Mouse (Mus musculus) hindbrain, postnatal 0 days (tissue): ENCODE results near the gene Relb. TPM values are rescaled to one million over a fixed set of nuclear protein-coding genes. Genes with fewer than 3 reads are reported as not detected.
A peak's percentile ranks its signal among the peaks of the same experiment; 100 is the strongest.

Experiments
- ATAC-seq: fragments of 200-750 bp; cut with Nextera tagmentation; 2 replicates; pipeline ENCODE4 v1.8.0; 2017; ENCODE audit warnings: mild to moderate bottlenecking, moderate TSS enrichment, moderate library complexity
- DNase-seq: peaks from one replicate; pipeline ENCODE4 v3.0.0-alpha.2; 2015; ENCODE audit warnings: low spot score
- H3K27ac ChIP-seq: fragments of 300-500 bp; sonication (generic); 2 replicates; pipeline ENCODE4 v1.5.1; 2014; ENCODE audit warnings: mild to moderate bottlenecking
- H3K27me3 ChIP-seq: fragments of 300-500 bp; sonication (generic); 2 replicates; pipeline ENCODE4 v1.6.1; 2014; ENCODE audit warnings: low read length, mixed read lengths; ENCODE audit not compliant: insufficient read depth
- H3K36me3 ChIP-seq: fragments of 300-500 bp; sonication (generic); 2 replicates; pipeline ENCODE4 v1.6.1; 2014; ENCODE audit warnings: low read length, mixed read lengths; ENCODE audit not compliant: insufficient read depth
- H3K4me1 ChIP-seq: fragments of 300-500 bp; sonication (generic); 2 replicates; pipeline ENCODE4 v1.6.1; 2014; ENCODE audit warnings: antibody characterized with exemption, low read length, mixed read lengths; ENCODE audit not compliant: insufficient read depth
- H3K4me2 ChIP-seq: fragments of 300-500 bp; sonication (generic); 2 replicates; pipeline ENCODE4 v1.6.1; 2014; ENCODE audit warnings: low read depth, mild to moderate bottlenecking, low read length, moderate library complexity, mixed read lengths
- H3K4me3 ChIP-seq: fragments of 300-500 bp; sonication (generic); 2 replicates; pipeline ENCODE4 v1.5.1; 2014; ENCODE audit warnings: low read length
- H3K9ac ChIP-seq: fragments of 300-500 bp; sonication (generic); replicated peaks from 2 replicates; pipeline ENCODE4 v1.6.1; 2014; ENCODE audit warnings: mild to moderate bottlenecking, low read length, moderate library complexity, mixed read lengths
- H3K9me3 ChIP-seq: fragments of 300-500 bp; sonication (generic); 2 replicates; pipeline ENCODE4 v1.6.1; 2016; ENCODE audit warnings: low read length, mixed read lengths
- CTCF ChIP-seq: IDR thresholded peaks from 2 replicates; pipeline ENCODE4 v1.5.1; 2016; ENCODE audit warnings: antibody characterized with exemption, control low read depth, low read depth
- WGBS: fragments of 180-500 bp; shearing (Covaris S2); extraction: QIAGEN DNeasy Blood & Tissue Kit; methylation state at CpG from one replicate; pipeline ENCODE4 v1.1.7; 2014; 5-methylcytosine and 5-hydroxymethylcytosine counted together
- polyA plus RNA-seq: library from polyadenylated mRNA; unstranded; fragments of >200 nt; fragmentation: Nextera tagmentation; extraction: Ambion mirVana; gene quantifications from 2 replicates; pipeline ENCODE4 v1.2.1, GENCODE M21; 2015
- total RNA-seq: library from RNA; depleted of rRNA; stranded (reverse); fragments of >200 nt; gene quantifications from 2 replicates; pipeline ENCODE4 v1.2.3, GENCODE M21; 2014

Relb gene
- total and polyA plus RNA-seq, 2 experiments from 2014 or later = 6.9 to 10.2 TPM

DNA sequence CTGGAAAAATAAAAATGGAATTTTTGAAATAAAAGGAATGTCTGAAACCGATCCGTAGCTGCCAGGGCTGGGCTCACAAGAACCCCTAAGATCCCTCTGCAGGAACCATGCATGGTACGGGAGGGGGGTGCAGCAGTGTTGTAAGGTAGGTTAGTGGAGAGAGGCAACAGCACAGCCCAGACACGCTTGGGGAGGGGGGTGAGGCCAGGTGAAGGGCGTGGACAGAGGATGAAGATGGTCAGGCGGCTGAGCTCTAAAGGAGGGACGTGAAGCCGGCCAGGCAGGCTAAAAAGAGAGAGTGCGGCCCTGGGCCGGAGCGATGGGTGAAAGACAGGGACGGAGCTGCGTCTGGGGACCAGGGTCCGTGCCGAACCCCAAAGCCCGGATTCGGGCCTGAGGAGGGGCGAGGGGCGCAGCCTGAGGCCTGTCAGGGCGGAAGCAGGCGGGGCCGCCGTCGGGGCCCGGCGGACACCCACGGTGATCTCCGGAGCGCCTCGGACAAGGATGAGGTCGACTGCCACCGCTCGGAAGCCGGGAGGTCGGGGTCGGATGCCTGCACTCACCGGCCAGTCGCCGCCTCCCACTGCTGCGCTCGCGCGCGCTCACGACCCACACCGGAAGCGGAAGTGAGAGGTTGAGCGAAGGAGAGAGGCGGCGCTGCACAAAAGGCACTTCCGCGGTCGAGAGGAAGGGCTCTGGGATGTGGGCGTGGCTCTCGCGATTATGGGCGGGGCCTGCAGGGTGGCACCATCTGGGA is 25.2 kb downstream of the Relb start, which contains the start of gene Clasrp:
Gene Clasrp, minus strand, starts transcription at position 638 of the 757 bp plus-strand sequence.
- Histone ChIP-seq H3K4me1 (peaks cover 16% of the 10 kb centered on the region), H3K27me3 (no peaks in the 10 kb centered on the region), H3K36me3 (peaks cover 18% of the 10 kb centered on the region), H3K4me2 (peak within 1 kb of the TSS; percentile 94), H3K9ac (peak within 1 kb of the TSS; percentile 99), H3K27ac (peak within 1 kb of the TSS; percentile 82), H3K9me3 (no peaks in the 10 kb centered on the region), H3K4me3 (peak within 1 kb of the TSS; percentile 80)
- TF ChIP-seq CTCF = peak; percentile 30
- ATAC-seq (peak; percentile 88), DNase-seq (peak; percentile 97)
- WGBS = under 1% methylated on average over 57 of the region's 57 CpGs

DNA sequence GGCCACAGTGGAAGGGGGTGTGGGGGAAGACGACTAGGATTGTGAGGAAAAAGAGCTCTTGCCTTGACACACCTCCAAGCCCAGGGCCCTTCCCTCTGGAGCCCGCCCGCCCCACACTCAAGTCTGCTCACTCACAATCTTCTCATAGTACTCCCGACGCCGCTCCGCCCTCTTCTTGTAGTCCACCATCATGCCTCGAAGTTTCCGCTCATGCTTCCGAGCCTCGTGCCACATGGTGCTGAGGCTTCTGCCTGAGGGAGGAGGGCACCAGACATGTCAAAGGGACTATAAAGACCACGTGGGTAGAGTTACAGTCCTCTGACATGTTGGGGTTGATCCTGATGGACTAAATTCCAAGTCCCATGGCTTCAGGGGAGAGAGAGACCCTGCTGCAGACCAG is 26.2 kb downstream of the Relb start:
- peaks cover 16% of the 10 kb centered on the region for H3K4me1 ChIP-seq
- H3K9me3 ChIP-seq = no peaks in the 10 kb centered on the region
- WGBS = 82% methylated on average over 12 of the region's 12 CpGs
- DNase-seq = no peak
- no peaks in the 10 kb centered on the region for H3K27me3 ChIP-seq
- H3K27ac ChIP-seq = peak overlapping the region; percentile 82; the same call in 1 of the 2 replicates
- peak overlapping the region; percentile 94 for H3K4me2 ChIP-seq
- no peak for TF ChIP-seq CTCF
- peak overlapping the region; percentile 80 for H3K4me3 ChIP-seq
- ATAC-seq = no peak
- H3K36me3 ChIP-seq = peaks cover 18% of the 10 kb centered on the region
- H3K9ac ChIP-seq = peak overlapping the region; percentile 99; the same call in 1 of the 2 replicates

DNA sequence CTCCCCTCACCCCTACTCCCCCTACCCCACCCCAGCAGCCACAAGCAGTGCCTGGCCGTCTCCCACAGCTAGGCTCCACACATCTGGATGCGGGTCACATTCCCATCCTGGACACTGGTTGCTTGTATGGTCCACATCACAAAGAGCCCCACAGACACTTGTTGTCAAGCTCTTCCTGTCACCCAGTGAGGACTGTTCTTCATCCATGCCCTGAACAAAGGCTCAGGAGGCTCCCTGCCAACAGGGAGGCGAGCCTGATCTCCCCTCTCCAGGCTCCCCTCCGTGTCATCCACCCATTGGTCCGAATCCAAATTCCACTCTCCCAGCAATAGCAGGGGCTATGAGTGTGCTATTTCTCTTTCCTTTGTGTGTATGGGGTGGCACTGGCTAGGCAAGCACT is 28.7 kb downstream of the Relb start:
- WGBS = 30% methylated on average over 5 of the region's 5 CpGs
- Histone ChIP-seq H3K36me3 (peaks cover 24% of the 10 kb centered on the region), H3K9ac (no peak overlapping the region), H3K27me3 (no peaks in the 10 kb centered on the region), H3K9me3 (no peaks in the 10 kb centered on the region), H3K4me1 (peaks cover 16% of the 10 kb centered on the region), H3K27ac (peak overlapping the region; percentile 74), H3K4me3 (no peak overlapping the region), H3K4me2 (0 out of 2 replicates have a peak overlapping the region, but pooled peaks have one; percentile 10)
- DNase-seq = peak; percentile 85
- TF ChIP-seq CTCF = no peak
- peak; percentile 83 for ATAC-seq

DNA sequence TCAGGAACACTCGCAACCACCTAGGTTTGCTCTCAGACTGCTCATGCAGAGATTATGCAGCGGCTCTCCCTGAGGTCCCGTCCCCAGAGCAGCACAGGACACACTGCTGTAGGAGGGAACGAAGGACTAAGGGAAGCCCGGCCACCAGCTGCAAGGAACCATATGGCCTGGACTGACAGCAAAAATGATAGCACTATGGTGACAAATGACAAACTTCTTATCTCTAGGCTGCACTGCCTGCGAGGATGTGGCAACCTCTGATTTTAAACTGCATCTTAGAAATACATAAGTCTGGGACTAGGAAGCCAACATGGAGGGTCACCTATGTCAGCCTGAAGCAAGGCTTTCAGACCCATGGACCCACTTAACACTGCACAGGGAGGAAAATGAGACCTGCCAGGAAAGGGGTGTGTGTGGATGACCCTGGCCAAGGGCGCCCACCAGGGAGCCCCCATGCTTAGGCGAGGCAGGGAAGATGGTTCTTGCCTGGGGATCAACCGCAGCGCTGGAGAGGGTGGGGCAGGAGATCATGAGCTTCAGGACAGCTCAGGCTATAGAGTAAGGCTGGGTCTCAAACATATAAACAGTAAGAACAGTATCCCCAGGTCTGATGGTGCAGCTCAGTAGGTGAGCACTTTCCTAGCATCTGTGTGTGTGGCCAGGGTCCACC is 36.0 kb downstream of the Relb start:
- 90% methylated on average over 10 of the region's 10 CpGs for WGBS
- no peak for ATAC-seq
- H3K9me3 ChIP-seq = no peaks in the 10 kb centered on the region
- no peak overlapping the region for H3K9ac ChIP-seq
- no peak for DNase-seq
- no peak overlapping the region for H3K27ac ChIP-seq
- H3K4me1 ChIP-seq = no peaks in the 10 kb centered on the region
- H3K27me3 ChIP-seq = no peaks in the 10 kb centered on the region
- H3K4me3 ChIP-seq = no peak overlapping the region
- H3K36me3 ChIP-seq = peaks cover 57% of the 10 kb centered on the region
- no peak for TF ChIP-seq CTCF
- no peak overlapping the region for H3K4me2 ChIP-seq

DNA sequence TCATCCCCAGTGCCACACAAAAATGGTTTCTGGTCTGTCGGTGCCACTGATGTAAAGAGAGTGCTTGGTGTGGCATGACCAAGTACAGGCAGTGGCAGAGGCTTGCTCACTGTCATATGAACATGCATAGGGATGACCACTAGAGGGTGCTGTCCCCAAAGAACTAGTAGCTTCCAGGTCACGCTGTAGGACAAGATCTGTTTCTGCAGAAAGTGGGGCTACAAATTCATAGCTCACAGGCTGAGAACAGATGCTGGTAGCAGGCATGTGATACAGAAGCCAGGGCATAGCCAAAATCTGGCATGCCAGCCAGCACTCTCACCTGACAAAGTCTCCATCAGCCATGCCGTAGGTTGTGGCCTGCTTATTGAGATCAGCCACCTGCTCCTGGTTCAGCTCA is 39.3 kb downstream of the Relb start:
- Histone ChIP-seq H3K4me3 (no peak overlapping the region), H3K36me3 (peaks cover 81% of the 10 kb centered on the region), H3K9me3 (no peaks in the 10 kb centered on the region), H3K27ac (0 out of 2 replicates have a peak overlapping the region, but pooled peaks have one; percentile 26), H3K9ac (no peak overlapping the region), H3K27me3 (no peaks in the 10 kb centered on the region), H3K4me1 (no peaks in the 10 kb centered on the region), H3K4me2 (no peak overlapping the region)
- TF ChIP-seq CTCF = peak; percentile 97
- ATAC-seq (peak; percentile 80), DNase-seq (peak; percentile 91)
- 54% methylated on average over 3 of the region's 3 CpGs for WGBS

DNA sequence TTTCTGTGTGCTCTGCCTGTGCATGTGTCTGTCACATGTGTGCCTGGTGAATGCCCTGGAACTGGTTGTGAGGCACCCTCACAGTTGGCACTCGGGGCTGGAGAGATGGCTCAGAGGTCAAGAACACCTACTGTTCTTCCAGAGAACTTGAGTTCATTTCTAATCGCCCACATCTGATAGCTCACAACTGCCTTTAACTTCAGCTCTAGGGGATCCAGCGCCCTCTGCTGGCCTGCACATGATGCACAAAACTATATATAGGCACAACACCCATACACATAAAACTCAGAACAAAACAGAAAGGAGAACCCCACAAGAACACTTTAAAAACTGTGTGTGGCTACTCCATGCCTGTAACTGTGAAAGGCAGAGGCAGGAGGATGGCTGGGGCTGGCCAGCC is 40.0 kb downstream of the Relb start:
- ATAC-seq (no peak), DNase-seq (peak; percentile 68)
- Histone ChIP-seq H3K27me3 (no peaks in the 10 kb centered on the region), H3K4me3 (no peak overlapping the region), H3K4me1 (no peaks in the 10 kb centered on the region), H3K36me3 (peaks cover 87% of the 10 kb centered on the region), H3K4me2 (no peak overlapping the region), H3K27ac (0 out of 2 replicates have a peak overlapping the region, but pooled peaks have one; percentile 26), H3K9me3 (no peaks in the 10 kb centered on the region), H3K9ac (no peak overlapping the region)
- peak; percentile 77 for TF ChIP-seq CTCF
- 46% methylated on average over 3 of the region's 3 CpGs for WGBS
